Mouse (Mus musculus): ENCODE measurements at regions not wholly inside any gene's neighbourhood (a gene's known extent, or its start where the extent isn't known, plus 50 kb on each side); places are given as distances from the start of the nearest gene placed in this dataset.

- ATAC-seq (0 out of 2 replicates have a peak, but pooled peaks have one; percentile 8), DNase-seq (peak; percentile 17)
- TF ChIP-seq EP300 (IDR thresholded peaks at IDR 0.05; ENCODE audit: low read depth) (no peak), CTCF (IDR thresholded peaks at IDR 0.05; ENCODE audit: low read depth) (no peak)
- Histone ChIP-seq H3K27ac (ENCODE audit: low read depth) (no peak overlapping the region), H3K4me1 (ENCODE audit: insufficient read depth) (no peaks in the 10 kb centered on the region), H3K4me3 (ENCODE audit: low read depth, low read length) (no peak overlapping the region), H3K9me3 (ENCODE audit: low read length) (no peaks in the 10 kb centered on the region), H3K9ac (replicated peaks) (no peak overlapping the region), H3K36me3 (replicated peaks; ENCODE audit: insufficient read depth, low read length) (no peaks in the 10 kb centered on the region), H3K4me2 (ENCODE audit: low read depth, low read length) (no peak overlapping the region), H3K27me3 (ENCODE audit: insufficient read depth, low read length) (no peaks in the 10 kb centered on the region)
- 20% methylated on average over 10 of the region's 10 CpGs for WGBS (ENCODE audit: insufficient replicate concordance)
Measured at GRCm38 (mm10) chr2:9593931-9594330, 287.1 kb upstream of the 4930412O13Rik start.

GRCm38 (mm10) chr2:9595236-9595850 lies 285.7 kb upstream of the 4930412O13Rik start:
- H3K9me3 ChIP-seq (ENCODE audit: low read length): no peaks in the 10 kb centered on the region
- no peak overlapping the region for H3K4me3 ChIP-seq (ENCODE audit: low read depth, low read length)
- no peaks in the 10 kb centered on the region for H3K36me3 ChIP-seq (replicated peaks; ENCODE audit: insufficient read depth, low read length)
- ATAC-seq (no peak), DNase-seq (no peak)
- H3K4me2 ChIP-seq (ENCODE audit: low read depth, low read length): no peak overlapping the region
- H3K27me3 ChIP-seq (ENCODE audit: insufficient read depth, low read length): no peaks in the 10 kb centered on the region
- H3K4me1 ChIP-seq (ENCODE audit: insufficient read depth): no peaks in the 10 kb centered on the region
- TF ChIP-seq CTCF (IDR thresholded peaks at IDR 0.05; ENCODE audit: low read depth) (no peak), EP300 (IDR thresholded peaks at IDR 0.05; ENCODE audit: low read depth) (no peak)
- no peak overlapping the region for H3K27ac ChIP-seq (ENCODE audit: low read depth)
- H3K9ac ChIP-seq (replicated peaks): no peak overlapping the region
- 68% methylated on average over 8 of the region's 8 CpGs for WGBS (ENCODE audit: insufficient replicate concordance)

GRCm38 (mm10) chr2:9596135-9596534 lies 284.9 kb upstream of the 4930412O13Rik start:
- Histone ChIP-seq H3K9me3 (ENCODE audit: low read length) (no peaks in the 10 kb centered on the region), H3K4me2 (ENCODE audit: low read depth, low read length) (no peak overlapping the region), H3K4me1 (ENCODE audit: insufficient read depth) (no peaks in the 10 kb centered on the region), H3K9ac (replicated peaks) (no peak overlapping the region), H3K4me3 (ENCODE audit: low read depth, low read length) (no peak overlapping the region), H3K27ac (ENCODE audit: low read depth) (no peak overlapping the region), H3K36me3 (replicated peaks; ENCODE audit: insufficient read depth, low read length) (no peaks in the 10 kb centered on the region), H3K27me3 (ENCODE audit: insufficient read depth, low read length) (no peaks in the 10 kb centered on the region)
- WGBS (ENCODE audit: insufficient replicate concordance): 69% methylated on average over 12 of the region's 12 CpGs
- ATAC-seq (no peak), DNase-seq (no peak)
- TF ChIP-seq CTCF (IDR thresholded peaks at IDR 0.05; ENCODE audit: low read depth) (no peak), EP300 (IDR thresholded peaks at IDR 0.05; ENCODE audit: low read depth) (no peak)

- Histone ChIP-seq H3K4me3 (ENCODE audit: low read depth, low read length) (no peak overlapping the region), H3K4me2 (ENCODE audit: low read depth, low read length) (no peak overlapping the region), H3K9me3 (ENCODE audit: low read length) (no peaks in the 10 kb centered on the region), H3K36me3 (replicated peaks; ENCODE audit: insufficient read depth, low read length) (no peaks in the 10 kb centered on the region), H3K27ac (ENCODE audit: low read depth) (no peak overlapping the region), H3K9ac (replicated peaks) (no peak overlapping the region), H3K27me3 (ENCODE audit: insufficient read depth, low read length) (no peaks in the 10 kb centered on the region), H3K4me1 (ENCODE audit: insufficient read depth) (no peaks in the 10 kb centered on the region)
- no peak for TF ChIP-seq CTCF (IDR thresholded peaks at IDR 0.05; ENCODE audit: low read depth)
- TF ChIP-seq EP300 (IDR thresholded peaks at IDR 0.05; ENCODE audit: low read depth): no peak
- 81% methylated on average over 6 of the region's 6 CpGs for WGBS (ENCODE audit: insufficient replicate concordance)
- DNase-seq (no peak), ATAC-seq (no peak)
Measured at GRCm38 (mm10) chr2:9604984-9605383, 276.1 kb upstream of the 4930412O13Rik start.

GRCm38 (mm10) chr2:9607547-9607946 lies 273.5 kb upstream of the 4930412O13Rik start:
- TF ChIP-seq CTCF (IDR thresholded peaks at IDR 0.05; ENCODE audit: low read depth): no peak
- TF ChIP-seq EP300 (IDR thresholded peaks at IDR 0.05; ENCODE audit: low read depth): no peak
- Histone ChIP-seq H3K9me3 (ENCODE audit: low read length) (no peaks in the 10 kb centered on the region), H3K4me2 (ENCODE audit: low read depth, low read length) (no peak overlapping the region), H3K9ac (replicated peaks) (no peak overlapping the region), H3K27ac (ENCODE audit: low read depth) (no peak overlapping the region), H3K36me3 (replicated peaks; ENCODE audit: insufficient read depth, low read length) (no peaks in the 10 kb centered on the region), H3K4me1 (ENCODE audit: insufficient read depth) (no peaks in the 10 kb centered on the region), H3K4me3 (ENCODE audit: low read depth, low read length) (no peak overlapping the region), H3K27me3 (ENCODE audit: insufficient read depth, low read length) (no peaks in the 10 kb centered on the region)
- 60% methylated on average over 2 of the region's 2 CpGs for WGBS (ENCODE audit: insufficient replicate concordance)
- ATAC-seq (no peak), DNase-seq (no peak)

- Histone ChIP-seq H3K4me3 (ENCODE audit: low read depth, low read length) (no peak overlapping the region), H3K4me1 (ENCODE audit: insufficient read depth) (no peaks in the 10 kb centered on the region), H3K4me2 (ENCODE audit: low read depth, low read length) (no peak overlapping the region), H3K9me3 (ENCODE audit: low read length) (no peaks in the 10 kb centered on the region), H3K27me3 (ENCODE audit: insufficient read depth, low read length) (no peaks in the 10 kb centered on the region), H3K9ac (replicated peaks) (no peak overlapping the region), H3K36me3 (replicated peaks; ENCODE audit: insufficient read depth, low read length) (no peaks in the 10 kb centered on the region), H3K27ac (ENCODE audit: low read depth) (no peak overlapping the region)
- 62% methylated on average over 2 of the region's 2 CpGs for WGBS (ENCODE audit: insufficient replicate concordance)
- no peak for TF ChIP-seq CTCF (IDR thresholded peaks at IDR 0.05; ENCODE audit: low read depth)
- TF ChIP-seq EP300 (IDR thresholded peaks at IDR 0.05; ENCODE audit: low read depth): no peak
- DNase-seq (no peak), ATAC-seq (no peak)
Measured at GRCm38 (mm10) chr2:9614415-9614814, 266.6 kb upstream of the 4930412O13Rik start.
